Mouse (Mus musculus): ENCODE measurements around the gene Dennd6a. TPM values are rescaled to one million over a fixed set of nuclear protein-coding genes. Genes with fewer than 3 reads are reported as not detected.

The Dennd6a gene
- polyA plus RNA-seq, 1 experiment from 2014 or later: 30.7 TPM

DNA sequence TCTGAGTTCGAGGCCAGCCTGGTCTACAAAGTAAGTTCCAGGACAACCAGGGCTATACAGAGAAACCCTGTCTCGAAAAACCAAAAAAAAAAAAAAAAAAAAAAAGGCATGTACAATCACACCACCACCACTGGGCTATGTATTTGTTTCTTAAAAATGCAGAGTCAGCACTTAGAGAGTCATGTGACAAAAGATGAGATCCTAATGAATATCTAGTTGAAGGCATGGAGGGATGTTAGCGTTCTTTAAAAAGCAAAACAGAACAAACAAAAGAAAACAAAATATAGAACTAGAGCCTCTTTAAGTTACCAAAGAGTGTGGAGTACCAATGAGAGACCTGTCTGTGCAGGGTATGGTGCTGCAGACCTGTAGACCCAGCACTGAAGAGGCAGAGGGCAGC lies 10.0 kb downstream of the Dennd6a start:
- H3K9me3 ChIP-seq: no peaks in the 10 kb centered on the region
- 94% methylated on average over 2 of the region's 3 CpGs for WGBS
- peaks cover 25% of the 10 kb centered on the region for H3K36me3 ChIP-seq (replicated peaks)
- no peak for DNase-seq (ENCODE audit: low spot score)
- no peaks in the 10 kb centered on the region for H3K27me3 ChIP-seq (replicated peaks; ENCODE audit: low read depth, poor library complexity, severe bottlenecking)
- H3K4me3 ChIP-seq: no peak overlapping the region
- H3K27ac ChIP-seq (replicated peaks): no peak overlapping the region
- peaks cover 13% of the 10 kb centered on the region for H3K4me1 ChIP-seq

DNA sequence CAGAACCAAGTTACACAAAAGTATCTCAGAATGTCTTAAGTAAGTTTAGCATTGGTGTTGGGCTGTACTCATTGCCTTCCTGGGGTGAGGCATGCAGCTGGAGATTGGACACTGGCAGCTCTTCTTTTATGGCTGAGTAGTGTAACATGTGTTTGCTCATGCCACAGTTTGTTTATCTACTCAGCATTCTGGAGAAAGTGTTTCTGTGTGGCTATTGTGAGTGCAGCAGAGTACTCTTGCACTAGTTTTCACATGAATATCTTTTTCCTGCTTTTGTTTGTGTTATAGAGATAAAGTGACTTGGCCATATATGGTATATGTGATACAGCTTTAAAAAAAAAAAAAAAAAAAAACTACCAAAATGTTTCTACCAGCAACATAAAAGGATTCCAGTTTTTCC lies 13.5 kb downstream of the Dennd6a start:
- H3K4me1 ChIP-seq: no peaks in the 10 kb centered on the region
- no peak overlapping the region for H3K27ac ChIP-seq (replicated peaks)
- no peaks in the 10 kb centered on the region for H3K27me3 ChIP-seq (replicated peaks; ENCODE audit: low read depth, poor library complexity, severe bottlenecking)
- no peaks in the 10 kb centered on the region for H3K9me3 ChIP-seq
- H3K4me3 ChIP-seq: no peak overlapping the region
- no peak for DNase-seq (ENCODE audit: low spot score)
- peaks cover 29% of the 10 kb centered on the region for H3K36me3 ChIP-seq (replicated peaks)

DNA sequence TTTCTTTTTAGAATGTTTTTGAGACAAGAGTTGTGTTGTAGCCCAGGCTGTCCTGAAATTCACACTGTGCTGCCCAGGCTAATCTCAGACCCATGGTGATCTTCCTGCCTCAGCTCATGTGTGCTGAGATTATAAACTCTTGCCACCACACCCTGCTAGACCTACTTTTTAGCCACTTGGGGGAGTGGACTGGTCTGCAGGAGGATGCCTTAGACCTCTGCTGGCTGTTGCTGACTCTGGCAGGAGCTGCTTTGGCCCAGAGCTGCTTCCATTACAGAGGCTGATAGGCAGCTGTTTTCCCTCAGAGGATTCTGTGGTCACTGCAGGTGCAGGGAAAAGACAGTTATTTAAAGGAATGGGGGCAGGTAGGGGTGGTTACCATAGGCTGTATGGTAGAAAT lies 17.7 kb downstream of the Dennd6a start:
- no peak overlapping the region for H3K27ac ChIP-seq (replicated peaks)
- DNase-seq (ENCODE audit: low spot score): no peak
- peaks cover 44% of the 10 kb centered on the region for H3K36me3 ChIP-seq (replicated peaks)
- no peaks in the 10 kb centered on the region for H3K27me3 ChIP-seq (replicated peaks; ENCODE audit: low read depth, poor library complexity, severe bottlenecking)
- H3K4me1 ChIP-seq: no peaks in the 10 kb centered on the region
- no peaks in the 10 kb centered on the region for H3K9me3 ChIP-seq
- H3K4me3 ChIP-seq: no peak overlapping the region

DNA sequence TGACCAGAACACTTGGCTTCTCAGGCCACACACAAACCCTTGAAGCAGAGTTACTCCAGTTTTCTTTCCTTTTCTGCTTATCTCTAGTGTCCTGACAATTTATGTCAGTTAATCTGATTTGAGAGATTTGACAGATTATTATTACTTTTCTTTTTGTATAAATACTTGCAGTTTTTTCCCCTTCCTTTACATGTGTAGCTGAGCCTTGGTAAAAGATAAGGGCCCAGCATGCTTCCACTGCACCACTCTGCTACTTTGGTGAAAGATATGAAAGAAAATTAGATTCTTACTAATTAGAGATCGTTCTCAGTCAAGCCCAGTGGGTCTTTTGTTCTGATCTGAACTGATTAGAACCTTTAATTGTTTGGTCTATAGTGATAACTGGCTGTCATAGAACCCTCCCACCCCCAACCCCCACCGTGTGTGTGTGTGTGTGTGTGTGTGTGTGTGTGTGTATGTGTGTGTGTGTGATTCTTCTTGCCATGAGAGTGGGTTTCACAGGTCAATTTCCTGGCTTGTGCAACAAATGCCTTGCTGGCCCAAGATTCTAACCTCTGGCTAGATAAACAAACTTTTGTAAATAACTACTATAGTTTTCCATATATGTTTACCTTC lies 19.7 kb downstream of the Dennd6a start:
- 88% methylated on average over 2 of the region's 2 CpGs for WGBS
- peaks cover 60% of the 10 kb centered on the region for H3K36me3 ChIP-seq (replicated peaks)

DNA sequence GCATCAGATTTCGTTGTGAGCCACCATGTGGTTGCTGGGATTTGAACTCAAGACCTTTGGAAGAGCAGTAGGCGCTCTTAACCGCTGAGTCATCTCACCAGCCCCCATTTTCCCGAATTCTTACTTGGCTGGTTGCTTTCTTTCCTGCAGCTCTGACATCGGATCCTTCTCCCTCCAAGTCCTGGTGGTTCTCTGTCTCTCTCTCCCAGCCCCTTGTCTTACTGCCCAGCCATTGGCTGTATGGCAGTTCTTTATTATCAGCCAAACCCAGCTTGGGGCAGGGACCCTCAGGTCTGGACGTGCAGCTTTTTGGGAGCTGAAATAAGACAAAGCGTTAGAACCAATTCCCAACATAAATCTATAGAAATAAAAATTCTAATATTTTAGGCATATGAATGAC lies 21.5 kb downstream of the Dennd6a start:
- DNase-seq (ENCODE audit: low spot score): no peak
- 95% methylated on average over 7 of the region's 7 CpGs for WGBS
- H3K27me3 ChIP-seq (replicated peaks; ENCODE audit: low read depth, poor library complexity, severe bottlenecking): no peaks in the 10 kb centered on the region
- H3K36me3 ChIP-seq (replicated peaks): peaks cover 78% of the 10 kb centered on the region
- H3K27ac ChIP-seq (replicated peaks): no peak overlapping the region
- H3K4me1 ChIP-seq: no peaks in the 10 kb centered on the region
- no peak overlapping the region for H3K4me3 ChIP-seq
- no peaks in the 10 kb centered on the region for H3K9me3 ChIP-seq

More for the DNA sequence above, 19.7 kb downstream of the Dennd6a start:
- H3K27me3 ChIP-seq (replicated peaks; ENCODE audit: low read depth, poor library complexity, severe bottlenecking): no peaks in the 10 kb centered on the region
- H3K9me3 ChIP-seq: no peaks in the 10 kb centered on the region
- no peak for DNase-seq (ENCODE audit: low spot score)
- H3K4me3 ChIP-seq: no peak overlapping the region
- H3K4me1 ChIP-seq: no peaks in the 10 kb centered on the region
- no peak overlapping the region for H3K27ac ChIP-seq (replicated peaks)

DNA sequence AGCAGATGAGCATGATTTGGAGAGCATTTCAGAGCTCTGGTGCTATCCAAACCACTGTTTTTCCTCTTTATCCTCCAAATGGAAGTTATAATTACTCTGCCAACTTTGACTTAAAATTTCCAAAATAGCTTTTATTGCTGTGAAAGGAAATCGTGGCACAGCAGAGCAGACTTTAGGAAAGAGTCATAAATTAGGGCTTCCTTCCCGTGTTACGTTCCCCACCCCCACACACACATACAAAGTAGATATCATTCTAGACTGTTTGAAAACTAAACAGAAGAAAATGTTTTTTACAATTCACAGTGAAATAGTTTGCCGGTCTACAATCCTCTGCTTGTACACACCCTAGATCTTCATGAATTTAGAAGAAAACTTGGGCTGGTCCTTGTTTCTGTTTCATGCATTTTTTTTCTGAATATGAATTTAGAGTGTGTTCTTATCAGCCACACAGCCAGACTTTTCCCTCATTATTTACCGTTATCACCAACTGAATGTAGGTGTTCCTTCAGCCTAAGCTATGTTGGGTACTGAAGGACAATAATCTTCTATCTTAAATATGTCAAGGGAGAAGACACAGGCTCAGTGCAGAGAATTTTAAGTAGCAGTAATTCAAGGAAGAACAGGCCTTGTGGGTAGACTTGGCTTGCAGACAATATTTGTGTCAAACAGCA lies 22.2 kb downstream of the Dennd6a start:
- 94% methylated on average over 5 of the region's 5 CpGs for WGBS
- no peaks in the 10 kb centered on the region for H3K9me3 ChIP-seq
- no peaks in the 10 kb centered on the region for H3K27me3 ChIP-seq (replicated peaks; ENCODE audit: low read depth, poor library complexity, severe bottlenecking)
- H3K27ac ChIP-seq (replicated peaks): no peak overlapping the region
- DNase-seq (ENCODE audit: low spot score): no peak
- H3K4me1 ChIP-seq: no peaks in the 10 kb centered on the region
- no peak overlapping the region for H3K4me3 ChIP-seq
- H3K36me3 ChIP-seq (replicated peaks): peaks cover 79% of the 10 kb centered on the region

DNA sequence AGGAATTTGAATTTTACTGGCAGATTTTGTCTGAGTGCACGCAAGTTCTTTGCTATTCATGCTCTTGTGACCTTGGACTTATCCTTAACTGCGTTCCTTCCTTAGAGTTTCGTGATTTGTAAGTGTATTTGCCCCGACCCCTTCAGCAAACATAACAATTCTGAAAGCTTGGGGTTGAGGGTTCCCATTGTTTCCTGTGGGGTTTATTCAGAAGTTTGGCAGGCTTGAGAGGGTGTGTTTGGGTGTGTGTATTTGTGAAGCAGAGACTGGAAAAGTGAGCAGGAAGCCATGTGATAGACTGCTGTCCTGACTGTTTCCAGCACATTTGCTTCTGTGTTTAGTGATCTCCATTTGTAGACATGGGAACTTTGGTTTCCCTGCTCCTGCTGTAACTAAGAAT lies 31.7 kb downstream of the Dennd6a start:
- H3K36me3 ChIP-seq (replicated peaks): peaks cover 93% of the 10 kb centered on the region
- 90% methylated on average over 4 of the region's 4 CpGs for WGBS
- no peak for DNase-seq (ENCODE audit: low spot score)
- no peaks in the 10 kb centered on the region for H3K9me3 ChIP-seq
- no peak overlapping the region for H3K4me3 ChIP-seq
- H3K4me1 ChIP-seq: no peaks in the 10 kb centered on the region
- no peak overlapping the region for H3K27ac ChIP-seq (replicated peaks)
- no peaks in the 10 kb centered on the region for H3K27me3 ChIP-seq (replicated peaks; ENCODE audit: low read depth, poor library complexity, severe bottlenecking)

DNA sequence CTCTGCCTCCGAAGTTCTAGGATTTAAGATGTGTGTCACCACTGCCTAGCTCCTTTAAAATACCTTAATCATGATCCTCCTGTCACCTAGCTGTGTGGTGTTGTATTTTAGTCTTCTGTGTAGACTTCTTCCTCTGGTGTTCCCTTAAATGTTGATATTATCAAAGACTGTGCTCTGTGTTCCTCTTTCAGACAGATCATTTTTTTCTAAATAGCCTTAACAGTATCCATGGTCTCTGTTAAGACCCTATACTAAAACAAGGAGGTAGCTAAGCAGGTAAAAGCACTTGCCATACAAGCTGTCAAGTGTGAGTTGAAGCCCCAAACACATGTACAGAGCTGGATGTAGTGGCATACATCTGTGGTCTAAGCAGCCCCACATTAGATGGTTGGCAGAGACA lies 36.0 kb downstream of the Dennd6a start:
- Histone ChIP-seq H3K27me3 (replicated peaks; ENCODE audit: low read depth, poor library complexity, severe bottlenecking) (no peaks in the 10 kb centered on the region), H3K36me3 (replicated peaks) (peaks cover 95% of the 10 kb centered on the region), H3K4me3 (no peak overlapping the region), H3K9me3 (no peaks in the 10 kb centered on the region), H3K27ac (replicated peaks) (no peak overlapping the region), H3K4me1 (no peaks in the 10 kb centered on the region)
- WGBS: 98% methylated on average over 1 of the region's 1 CpGs
- no peak for DNase-seq (ENCODE audit: low spot score)

DNA sequence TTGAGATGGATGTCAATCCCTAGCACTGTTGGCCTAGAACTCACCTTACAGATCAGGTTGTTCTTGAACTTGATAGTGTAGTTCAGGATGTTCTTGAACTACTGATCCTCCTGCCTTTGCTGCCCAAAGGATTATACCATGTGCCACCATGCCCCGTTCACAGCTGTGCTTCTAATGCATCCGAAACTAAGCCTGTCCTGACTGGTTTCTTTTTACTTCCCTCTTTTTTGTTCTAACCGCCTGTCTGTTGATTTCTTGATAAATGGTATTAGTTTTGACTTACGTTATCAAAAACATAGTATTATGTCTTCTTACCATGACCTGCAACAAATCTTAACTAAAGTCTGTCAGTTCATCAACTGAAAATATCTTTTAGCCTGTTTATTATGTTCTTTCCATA lies 37.0 kb downstream of the Dennd6a start:
- WGBS: 93% methylated on average over 4 of the region's 4 CpGs
- DNase-seq (ENCODE audit: low spot score): no peak
- Histone ChIP-seq H3K27me3 (replicated peaks; ENCODE audit: low read depth, poor library complexity, severe bottlenecking) (no peaks in the 10 kb centered on the region), H3K9me3 (no peaks in the 10 kb centered on the region), H3K4me1 (no peaks in the 10 kb centered on the region), H3K36me3 (replicated peaks) (peaks cover 94% of the 10 kb centered on the region), H3K4me3 (no peak overlapping the region), H3K27ac (replicated peaks) (no peak overlapping the region)

DNA sequence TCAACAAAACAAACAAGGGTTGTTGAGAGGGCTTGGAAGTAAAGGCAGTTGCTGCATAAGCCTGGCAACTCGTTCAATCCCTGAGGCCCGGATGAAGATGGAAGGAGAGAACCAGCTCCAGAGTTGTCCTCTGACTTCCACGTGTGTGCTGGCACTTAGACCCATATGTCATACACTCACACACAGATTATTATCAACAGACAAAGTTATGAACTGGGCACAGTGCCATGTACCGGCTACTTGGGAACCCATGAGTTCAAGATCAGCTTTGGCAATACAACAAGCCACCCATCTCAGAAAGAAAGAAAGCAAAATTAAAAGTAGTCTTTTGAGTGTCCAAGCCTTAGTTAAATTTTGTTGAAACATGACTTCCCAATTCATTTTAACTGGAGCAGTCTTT lies 51.6 kb downstream of the Dennd6a start:
- Histone ChIP-seq H3K9me3 (no peaks in the 10 kb centered on the region), H3K27ac (replicated peaks) (no peak overlapping the region), H3K27me3 (replicated peaks; ENCODE audit: low read depth, poor library complexity, severe bottlenecking) (no peaks in the 10 kb centered on the region), H3K36me3 (replicated peaks) (peaks cover 100% of the 10 kb centered on the region), H3K4me3 (no peak overlapping the region), H3K4me1 (no peaks in the 10 kb centered on the region)
- WGBS: 90% methylated on average over 4 of the region's 4 CpGs
- DNase-seq (ENCODE audit: low spot score): no peak

DNA sequence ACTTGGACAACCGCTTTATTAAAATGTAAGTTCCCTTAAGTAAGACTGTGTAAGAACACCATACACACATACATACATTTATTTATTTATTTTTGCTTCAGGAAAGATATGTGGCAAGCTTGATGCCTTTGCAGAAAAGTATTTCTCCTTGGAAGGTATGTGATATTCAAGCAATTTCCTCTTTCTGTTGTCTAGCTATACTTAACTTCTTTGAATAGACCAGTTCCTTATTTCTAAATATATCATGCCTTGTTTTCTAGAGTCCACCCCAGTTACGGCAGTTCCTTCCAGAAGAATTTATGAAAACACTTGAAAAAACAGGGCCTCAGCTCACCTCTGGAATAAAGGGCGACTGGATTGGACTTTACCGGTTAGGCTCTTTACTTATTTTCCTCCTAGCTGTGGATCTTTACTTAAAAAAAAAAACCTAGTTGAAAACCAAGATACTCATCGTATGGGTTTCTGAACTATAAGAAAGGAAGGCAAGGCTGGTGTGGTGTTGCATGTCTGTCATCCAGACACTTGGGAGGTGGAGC lies 53.0 kb downstream of the Dennd6a start:
- Histone ChIP-seq H3K4me3 (no peak overlapping the region), H3K4me1 (no peaks in the 10 kb centered on the region), H3K36me3 (replicated peaks) (peaks cover 97% of the 10 kb centered on the region), H3K9me3 (no peaks in the 10 kb centered on the region), H3K27ac (replicated peaks) (no peak overlapping the region), H3K27me3 (replicated peaks; ENCODE audit: low read depth, poor library complexity, severe bottlenecking) (no peaks in the 10 kb centered on the region)
- WGBS: 94% methylated on average over 5 of the region's 5 CpGs
- no peak for DNase-seq (ENCODE audit: low spot score)

DNA sequence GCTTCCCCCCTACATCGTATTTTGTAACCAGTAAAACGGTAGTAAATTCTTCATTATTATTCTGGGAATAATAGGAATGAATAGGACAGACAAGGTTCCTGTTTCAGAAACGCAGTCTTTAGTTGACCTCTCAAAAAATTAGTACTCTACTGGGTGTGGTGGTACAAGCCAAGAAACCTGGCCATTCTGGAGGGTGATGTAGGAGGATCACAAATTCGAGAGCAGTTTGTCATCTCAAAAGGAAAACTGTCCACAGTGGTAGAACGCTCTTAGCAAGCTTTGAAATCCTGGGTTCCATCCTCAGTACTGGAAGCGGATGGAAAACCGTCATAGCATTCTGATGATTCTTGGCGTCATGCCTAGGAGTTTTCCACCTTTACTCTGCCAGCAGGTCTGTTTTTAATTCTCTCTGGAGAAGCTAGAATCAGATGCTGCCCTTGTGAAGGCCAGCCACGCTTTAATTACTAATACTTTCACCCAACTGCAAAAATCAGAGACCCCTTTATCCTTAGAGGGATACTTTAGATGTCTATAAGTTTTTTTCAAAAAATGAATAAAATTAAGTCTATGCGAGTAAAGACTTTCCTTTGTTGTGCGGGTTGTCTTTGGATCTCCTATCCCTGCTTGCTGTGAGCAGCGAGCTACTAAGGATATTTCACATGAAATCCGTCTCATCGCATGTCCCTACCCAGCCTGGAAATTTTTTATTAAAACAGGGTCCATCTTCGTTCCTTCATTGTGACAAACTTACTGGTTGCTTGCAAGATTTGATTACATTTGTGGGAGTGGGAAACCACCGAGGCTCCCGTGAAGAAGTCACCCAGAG lies 63.6 kb downstream of the Dennd6a start:
- H3K27me3 ChIP-seq (replicated peaks; ENCODE audit: low read depth, poor library complexity, severe bottlenecking): no peaks in the 10 kb centered on the region
- DNase-seq (ENCODE audit: low spot score): no peak
- 32% methylated on average over 17 of the region's 17 CpGs for WGBS

More for the DNA sequence above, 63.6 kb downstream of the Dennd6a start:
- Histone ChIP-seq H3K4me1 (peaks cover 17% of the 10 kb centered on the region), H3K36me3 (replicated peaks) (peaks cover 17% of the 10 kb centered on the region), H3K9me3 (no peaks in the 10 kb centered on the region), H3K27ac (replicated peaks) (peak overlapping the region; percentile 96), H3K4me3 (peak overlapping the region; percentile 94)

Data from embryonic facial prominence, embryonic 10.5 days (tissue).